Mouse (Mus musculus): Measurements from ENCODE around the gene Miga1. TPM values are rescaled to one million over a fixed set of nuclear protein-coding genes. Genes with fewer than 3 reads are reported as not detected.

The Miga1 gene
- polyA plus RNA-seq, 1 experiment from 2014 or later: 17.3 TPM

DNA sequence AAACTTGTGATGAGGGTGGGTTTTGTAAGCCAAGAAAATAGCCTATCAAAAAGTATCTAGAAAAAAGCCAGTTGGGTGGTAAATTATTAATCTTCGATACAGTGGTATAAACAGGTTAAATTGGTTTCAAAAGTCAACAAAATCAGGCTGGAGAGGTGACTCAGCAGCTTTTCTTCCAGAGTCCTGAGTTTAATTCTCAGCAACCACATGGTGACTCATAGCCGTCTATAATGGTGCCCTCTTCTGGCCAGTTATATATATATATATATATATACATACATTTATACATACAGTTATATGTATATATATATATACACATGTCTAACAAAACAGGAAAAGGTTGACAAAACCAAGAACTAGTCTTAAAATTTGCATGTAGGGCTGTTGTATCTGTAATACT, 101.4 kb downstream of the Miga1 start:
- Histone ChIP-seq H3K9me3 (ENCODE audit: low read length) (no peaks in the 10 kb centered on the region), H3K27ac (ENCODE audit: low read length) (no peak overlapping the region), H3K4me2 (replicated peaks; ENCODE audit: low read depth, low read length) (no peak overlapping the region), H3K36me3 (ENCODE audit: insufficient read depth, low read length) (peaks cover 27% of the 10 kb centered on the region), H3K9ac (replicated peaks; ENCODE audit: low read length) (no peak overlapping the region), H3K4me3 (ENCODE audit: low read length) (no peak overlapping the region), H3K4me1 (ENCODE audit: insufficient read depth, low read length) (no peaks in the 10 kb centered on the region), H3K27me3 (ENCODE audit: insufficient read depth, low read length) (no peaks in the 10 kb centered on the region)
- peak; percentile 40; the same call in 1 of the 2 replicates for ATAC-seq (ENCODE audit: low FRiP score, low TSS enrichment)
- 67% methylated on average over 2 of the region's 2 CpGs for WGBS

DNA sequence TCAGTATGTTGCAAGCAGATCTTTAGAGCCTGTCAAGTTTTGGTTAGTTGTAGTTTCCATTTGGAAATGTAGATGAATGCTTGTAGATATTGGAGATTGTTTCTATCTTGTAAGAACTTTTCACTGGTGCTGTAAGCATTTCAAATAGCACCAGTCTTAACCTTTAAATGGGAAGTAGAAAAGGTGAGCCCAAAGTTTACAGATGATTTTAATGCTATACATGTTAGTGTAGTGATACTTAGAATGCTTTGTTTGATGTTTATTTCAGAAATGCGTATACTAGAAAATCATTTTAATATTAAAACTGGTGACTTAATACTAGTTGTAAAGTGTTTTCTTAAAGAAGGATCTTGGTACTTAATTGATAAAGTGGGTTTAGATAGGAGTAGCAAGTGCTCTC, 104.4 kb downstream of the Miga1 start:
- H3K27me3 ChIP-seq (ENCODE audit: insufficient read depth, low read length): no peaks in the 10 kb centered on the region
- H3K9me3 ChIP-seq (ENCODE audit: low read length): no peaks in the 10 kb centered on the region
- H3K4me1 ChIP-seq (ENCODE audit: insufficient read depth, low read length): no peaks in the 10 kb centered on the region
- peaks cover 39% of the 10 kb centered on the region for H3K36me3 ChIP-seq (ENCODE audit: insufficient read depth, low read length)
- WGBS: 98% methylated on average over 1 of the region's 1 CpGs
- no peak for ATAC-seq (ENCODE audit: low FRiP score, low TSS enrichment)
- H3K9ac ChIP-seq (replicated peaks; ENCODE audit: low read length): no peak overlapping the region
- H3K27ac ChIP-seq (ENCODE audit: low read length): no peak overlapping the region
- H3K4me3 ChIP-seq (ENCODE audit: low read length): no peak overlapping the region
- no peak overlapping the region for H3K4me2 ChIP-seq (replicated peaks; ENCODE audit: low read depth, low read length)

DNA sequence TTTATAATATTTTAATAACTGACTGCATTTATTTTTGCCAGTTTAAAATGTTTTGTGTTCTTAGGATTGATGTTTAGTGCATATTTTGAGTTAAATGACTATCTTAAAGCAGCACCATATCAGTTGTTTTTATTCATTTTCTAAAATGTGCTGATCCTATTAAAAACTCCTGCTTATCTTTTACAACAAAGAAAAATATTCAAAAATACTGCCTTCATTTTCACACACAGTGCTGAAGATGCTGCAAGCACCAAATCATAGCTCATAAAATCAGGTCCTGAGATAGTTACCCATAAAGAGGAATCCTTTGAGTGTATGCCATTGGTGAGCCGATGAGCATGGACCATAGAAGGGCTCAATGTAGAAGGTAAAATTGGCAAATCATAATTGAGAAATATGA, 105.0 kb downstream of the Miga1 start:
- no peak overlapping the region for H3K27ac ChIP-seq (ENCODE audit: low read length)
- 100% methylated on average over 1 of the region's 1 CpGs for WGBS
- ATAC-seq (ENCODE audit: low FRiP score, low TSS enrichment): no peak

DNA sequence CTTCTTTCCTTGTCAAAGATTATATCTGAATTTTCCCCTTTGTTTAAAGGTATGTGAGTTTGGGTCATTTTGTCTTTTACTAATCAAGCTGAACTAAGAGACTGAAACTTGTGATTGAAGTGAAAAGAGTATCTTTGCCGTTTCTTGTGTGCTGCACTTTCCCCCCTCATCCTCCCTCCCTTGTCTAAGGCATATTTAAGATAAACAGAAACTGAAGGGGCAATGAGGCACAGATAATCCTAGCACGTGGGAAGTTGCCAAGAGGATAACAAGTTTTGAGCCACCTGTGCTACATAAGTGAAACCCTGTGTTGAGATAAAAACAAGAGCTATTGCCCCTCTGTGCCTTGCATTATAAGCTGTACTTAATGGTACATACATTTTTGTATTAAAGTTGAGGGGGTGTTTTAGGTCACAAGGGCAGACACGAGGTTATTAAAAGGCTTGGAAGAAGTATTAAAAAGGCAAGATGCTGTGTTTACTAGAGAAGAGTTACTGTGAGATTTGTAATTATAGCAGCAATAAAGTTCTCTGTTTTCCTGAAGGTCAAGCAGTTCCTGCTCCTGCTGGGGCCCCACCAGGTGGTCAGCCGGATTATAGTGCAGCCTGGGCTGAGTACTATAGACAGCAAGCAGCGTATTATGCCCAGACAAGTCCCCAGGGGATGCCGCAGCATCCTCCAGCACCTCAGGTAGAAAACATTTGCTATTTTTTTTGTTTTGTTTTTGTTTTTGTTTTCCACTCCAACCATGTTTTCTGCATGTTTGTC, 108.7 kb downstream of the Miga1 start:
- ATAC-seq (ENCODE audit: low FRiP score, low TSS enrichment): no peak

More for the DNA sequence above, 105.0 kb downstream of the Miga1 start:
- Histone ChIP-seq H3K27me3 (ENCODE audit: insufficient read depth, low read length) (no peaks in the 10 kb centered on the region), H3K4me1 (ENCODE audit: insufficient read depth, low read length) (no peaks in the 10 kb centered on the region), H3K36me3 (ENCODE audit: insufficient read depth, low read length) (peaks cover 45% of the 10 kb centered on the region), H3K4me2 (replicated peaks; ENCODE audit: low read depth, low read length) (no peak overlapping the region), H3K9me3 (ENCODE audit: low read length) (no peaks in the 10 kb centered on the region), H3K4me3 (ENCODE audit: low read length) (no peak overlapping the region), H3K9ac (replicated peaks; ENCODE audit: low read length) (no peak overlapping the region)

DNA sequence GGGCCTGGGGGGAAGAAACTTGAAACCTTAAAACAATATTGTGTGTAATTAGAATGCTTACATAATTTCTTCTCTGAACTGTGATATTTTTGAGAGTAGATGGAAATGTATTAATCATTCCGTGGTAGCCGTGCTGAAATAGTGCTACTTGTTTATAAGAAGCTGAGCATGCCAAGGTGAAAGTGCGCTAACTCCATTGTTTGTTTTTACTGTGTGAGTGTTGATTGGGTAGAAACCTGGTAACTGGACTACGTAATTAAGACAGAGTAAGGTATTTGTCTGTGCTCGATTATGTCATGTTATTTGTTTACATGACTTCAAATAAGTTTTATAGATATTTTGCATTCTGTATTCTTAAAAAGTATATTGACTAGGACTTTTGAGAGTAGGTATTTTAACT, 110.9 kb downstream of the Miga1 start:
- Histone ChIP-seq H3K36me3 (ENCODE audit: insufficient read depth, low read length) (peaks cover 63% of the 10 kb centered on the region), H3K27me3 (ENCODE audit: insufficient read depth, low read length) (no peaks in the 10 kb centered on the region), H3K4me1 (ENCODE audit: insufficient read depth, low read length) (no peaks in the 10 kb centered on the region), H3K9me3 (ENCODE audit: low read length) (no peaks in the 10 kb centered on the region), H3K4me2 (replicated peaks; ENCODE audit: low read depth, low read length) (no peak overlapping the region), H3K9ac (replicated peaks; ENCODE audit: low read length) (no peak overlapping the region), H3K4me3 (ENCODE audit: low read length) (no peak overlapping the region), H3K27ac (ENCODE audit: low read length) (no peak overlapping the region)
- no peak for ATAC-seq (ENCODE audit: low FRiP score, low TSS enrichment)
- WGBS: 87% methylated on average over 5 of the region's 5 CpGs

More for the DNA sequence above, 108.7 kb downstream of the Miga1 start:
- Histone ChIP-seq H3K4me3 (ENCODE audit: low read length) (no peak overlapping the region), H3K36me3 (ENCODE audit: insufficient read depth, low read length) (peaks cover 52% of the 10 kb centered on the region), H3K9me3 (ENCODE audit: low read length) (no peaks in the 10 kb centered on the region), H3K9ac (replicated peaks; ENCODE audit: low read length) (no peak overlapping the region), H3K27ac (ENCODE audit: low read length) (no peak overlapping the region), H3K4me2 (replicated peaks; ENCODE audit: low read depth, low read length) (no peak overlapping the region), H3K4me1 (ENCODE audit: insufficient read depth, low read length) (no peaks in the 10 kb centered on the region), H3K27me3 (ENCODE audit: insufficient read depth, low read length) (no peaks in the 10 kb centered on the region)
- 54% methylated on average over 6 of the region's 6 CpGs for WGBS

DNA sequence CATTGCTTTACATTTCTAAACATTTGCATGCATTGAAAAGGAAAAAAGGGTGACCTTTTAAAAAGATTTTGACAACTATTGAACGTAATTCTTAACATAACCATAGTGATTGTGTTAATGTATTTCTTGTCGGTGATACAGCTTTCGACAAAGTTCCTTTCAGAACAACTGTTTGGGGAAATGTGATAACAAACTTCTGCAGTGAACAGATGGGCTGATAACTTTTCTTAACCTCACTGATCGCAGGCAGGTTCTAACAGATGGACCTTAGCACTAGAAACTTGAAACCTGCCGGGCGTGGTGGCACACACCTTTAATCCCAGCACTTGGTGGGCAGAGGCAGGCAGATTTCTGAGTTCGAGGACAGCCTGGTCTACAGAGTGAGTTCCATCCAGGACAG, 111.4 kb downstream of the Miga1 start:
- H3K4me1 ChIP-seq (ENCODE audit: insufficient read depth, low read length): no peaks in the 10 kb centered on the region
- no peak overlapping the region for H3K4me2 ChIP-seq (replicated peaks; ENCODE audit: low read depth, low read length)
- H3K9ac ChIP-seq (replicated peaks; ENCODE audit: low read length): no peak overlapping the region
- H3K4me3 ChIP-seq (ENCODE audit: low read length): no peak overlapping the region
- peaks cover 67% of the 10 kb centered on the region for H3K36me3 ChIP-seq (ENCODE audit: insufficient read depth, low read length)
- ATAC-seq (ENCODE audit: low FRiP score, low TSS enrichment): no peak
- 94% methylated on average over 7 of the region's 7 CpGs for WGBS
- H3K27me3 ChIP-seq (ENCODE audit: insufficient read depth, low read length): no peaks in the 10 kb centered on the region
- no peak overlapping the region for H3K27ac ChIP-seq (ENCODE audit: low read length)
- no peaks in the 10 kb centered on the region for H3K9me3 ChIP-seq (ENCODE audit: low read length)

DNA sequence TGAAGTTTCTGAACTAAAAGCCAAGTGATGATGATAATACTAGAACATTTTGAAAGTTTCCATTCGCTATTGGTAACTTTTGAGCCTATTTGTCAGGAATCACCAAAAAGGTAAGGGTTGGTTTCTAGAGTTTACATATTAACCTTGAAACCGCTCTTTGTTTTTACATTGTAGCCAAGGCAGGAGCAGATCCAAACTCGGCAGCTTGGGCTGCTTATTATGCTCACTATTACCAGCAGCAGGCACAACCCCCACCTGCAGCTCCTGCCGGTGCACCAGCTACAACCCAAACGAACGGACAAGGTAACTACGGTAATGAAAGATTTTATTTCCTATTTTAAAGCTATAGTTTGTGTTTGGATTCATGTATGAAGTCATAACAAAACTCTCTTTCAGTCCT, 114.3 kb downstream of the Miga1 start:
- no peaks in the 10 kb centered on the region for H3K9me3 ChIP-seq (ENCODE audit: low read length)
- no peak overlapping the region for H3K4me2 ChIP-seq (replicated peaks; ENCODE audit: low read depth, low read length)
- no peaks in the 10 kb centered on the region for H3K27me3 ChIP-seq (ENCODE audit: insufficient read depth, low read length)
- no peak overlapping the region for H3K9ac ChIP-seq (replicated peaks; ENCODE audit: low read length)
- no peak overlapping the region for H3K4me3 ChIP-seq (ENCODE audit: low read length)
- no peaks in the 10 kb centered on the region for H3K4me1 ChIP-seq (ENCODE audit: insufficient read depth, low read length)
- H3K27ac ChIP-seq (ENCODE audit: low read length): no peak overlapping the region
- WGBS: 85% methylated on average over 7 of the region's 7 CpGs
- ATAC-seq (ENCODE audit: low FRiP score, low TSS enrichment): no peak
- H3K36me3 ChIP-seq (ENCODE audit: insufficient read depth, low read length): peaks cover 75% of the 10 kb centered on the region

DNA sequence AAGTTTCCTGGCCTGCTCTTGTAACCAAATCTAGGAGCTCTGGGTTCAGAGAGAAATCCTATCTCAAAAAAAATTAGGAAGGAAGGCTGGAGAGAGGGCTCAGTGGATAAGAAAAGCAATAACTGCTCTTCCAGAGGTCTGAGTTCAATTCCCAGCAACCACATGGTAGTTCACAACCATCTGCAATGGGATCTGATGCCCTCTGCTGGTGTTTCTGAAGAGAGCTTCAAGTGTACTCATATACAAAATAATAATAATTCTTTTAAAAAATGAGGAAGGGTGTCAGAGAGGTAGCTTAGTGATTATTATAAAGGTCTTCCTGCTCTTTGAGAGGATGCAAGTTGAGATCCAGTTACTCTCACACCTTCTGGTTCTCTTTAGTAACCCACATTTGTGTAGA, 115.3 kb downstream of the Miga1 start:
- Histone ChIP-seq H3K27ac (ENCODE audit: low read length) (no peak overlapping the region), H3K4me1 (ENCODE audit: insufficient read depth, low read length) (no peaks in the 10 kb centered on the region), H3K9me3 (ENCODE audit: low read length) (no peaks in the 10 kb centered on the region), H3K27me3 (ENCODE audit: insufficient read depth, low read length) (no peaks in the 10 kb centered on the region), H3K9ac (replicated peaks; ENCODE audit: low read length) (no peak overlapping the region), H3K4me3 (ENCODE audit: low read length) (no peak overlapping the region), H3K4me2 (replicated peaks; ENCODE audit: low read depth, low read length) (no peak overlapping the region), H3K36me3 (ENCODE audit: insufficient read depth, low read length) (peaks cover 71% of the 10 kb centered on the region)
- ATAC-seq (ENCODE audit: low FRiP score, low TSS enrichment): no peak

Other genes with a start within 250 kb of the Miga1 start
- 43.7 and 45.7 TPM in 2 replicates for gene Gipc2, start 174.2 kb downstream of the Miga1 start, polyA plus RNA-seq (2015; fragmentation: Nextera tagmentation; extraction: Ambion mirVana)
- gene Dnajb4, start 130.1 kb downstream of the Miga1 start, polyA plus RNA-seq (2015; fragmentation: Nextera tagmentation; extraction: Ambion mirVana): 34.1 and 34.2 TPM in 2 replicates
- 258 and 286 TPM in 2 replicates for gene Fubp1, start 130.0 kb downstream of the Miga1 start, polyA plus RNA-seq (2015; fragmentation: Nextera tagmentation; extraction: Ambion mirVana)
- gene Nexn, start 74.1 kb downstream of the Miga1 start, polyA plus RNA-seq (2015; fragmentation: Nextera tagmentation; extraction: Ambion mirVana): 9.5 and 10.9 TPM in 2 replicates
- 45.7 and 46.2 TPM in 2 replicates for gene Usp33, start 6.1 kb upstream of the Miga1 start, polyA plus RNA-seq (2015; fragmentation: Nextera tagmentation; extraction: Ambion mirVana)
- gene Zzz3, start 55.1 kb upstream of the Miga1 start, polyA plus RNA-seq (2015; fragmentation: Nextera tagmentation; extraction: Ambion mirVana): 50.3 and 54.5 TPM in 2 replicates